Mouse (Mus musculus): ENCODE measurements around the gene Mas1. TPM values are rescaled to one million over a fixed set of nuclear protein-coding genes. Genes with fewer than 3 reads are reported as not detected.

Gene Mas1
- polyA plus RNA-seq, 1 experiment, result not detected

DNA sequence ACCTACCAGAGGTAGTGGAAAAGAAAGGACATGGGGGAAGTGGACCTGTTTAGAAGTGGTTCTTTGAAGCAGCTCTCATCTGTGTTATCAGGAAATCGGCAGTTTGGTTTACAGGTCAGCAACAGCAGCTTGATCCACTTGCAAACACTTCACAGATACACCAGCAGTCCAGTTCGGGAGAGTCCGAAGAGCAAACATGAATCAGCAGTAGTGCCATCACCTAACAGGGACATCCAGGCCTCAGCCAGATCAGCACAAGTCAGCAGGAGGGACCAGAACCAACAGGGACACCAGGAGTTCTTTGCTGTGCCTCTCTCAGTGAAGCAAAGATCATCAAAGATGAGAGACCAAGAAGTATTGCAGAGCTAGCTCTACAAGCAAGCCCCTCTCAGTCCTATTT is 53.4 kb downstream of the Mas1 start:
- Histone ChIP-seq H3K27ac (ENCODE audit: insufficient read depth, low read depth, low read length) (no peak overlapping the region), H3K4me1 (ENCODE audit: control insufficient read depth, insufficient read depth, low read length) (no peaks in the 10 kb centered on the region), H3K4me3 (ENCODE audit: insufficient read depth, low read depth, low read length) (no peak overlapping the region)
- no peak for TF ChIP-seq CTCF (IDR thresholded peaks at IDR 0.05; ENCODE audit: insufficient read depth, low read depth, low read length)
- no peak for TF ChIP-seq POLR2A (IDR thresholded peaks at IDR 0.05; ENCODE audit: insufficient read depth, low read depth, low read length)
- WGBS, result 96% methylated on average over 3 of the region's 3 CpGs

GRCm38 (mm10) chr17:12810973-12811303 is 57.0 kb downstream of the Mas1 start:
- TF ChIP-seq CTCF (IDR thresholded peaks at IDR 0.05; ENCODE audit: insufficient read depth, low read depth, low read length), result no peak
- no peak for TF ChIP-seq POLR2A (IDR thresholded peaks at IDR 0.05; ENCODE audit: insufficient read depth, low read depth, low read length)
- WGBS, result 100% methylated on average over 1 of the region's 1 CpGs
- Histone ChIP-seq H3K4me1 (ENCODE audit: control insufficient read depth, insufficient read depth, low read length) (no peaks in the 10 kb centered on the region), H3K27ac (ENCODE audit: insufficient read depth, low read depth, low read length) (no peak overlapping the region), H3K4me3 (ENCODE audit: insufficient read depth, low read depth, low read length) (no peak overlapping the region)

- WGBS, result 23% methylated on average over 14 of the region's 14 CpGs
- no peak overlapping the region for H3K27ac ChIP-seq (ENCODE audit: insufficient read depth, low read depth, low read length)
- TF ChIP-seq POLR2A (IDR thresholded peaks at IDR 0.05; ENCODE audit: insufficient read depth, low read depth, low read length) (no peak), CTCF (IDR thresholded peaks at IDR 0.05; ENCODE audit: insufficient read depth, low read depth, low read length) (no peak; the same call in 1 of the 2 replicates)
- H3K4me1 ChIP-seq (ENCODE audit: control insufficient read depth, insufficient read depth, low read length), result no peaks in the 10 kb centered on the region
- H3K4me3 ChIP-seq (ENCODE audit: insufficient read depth, low read depth, low read length), result no peak overlapping the region
Measured at GRCm38 (mm10) chr17:12810103-12810972, 57.6 kb downstream of the Mas1 start.

GRCm38 (mm10) chr17:12808851-12809250 is 59.1 kb downstream of the Mas1 start:
- 91% methylated on average over 6 of the region's 6 CpGs for WGBS
- Histone ChIP-seq H3K4me3 (ENCODE audit: insufficient read depth, low read depth, low read length) (no peak overlapping the region), H3K4me1 (ENCODE audit: control insufficient read depth, insufficient read depth, low read length) (no peaks in the 10 kb centered on the region), H3K27ac (ENCODE audit: insufficient read depth, low read depth, low read length) (no peak overlapping the region)
- TF ChIP-seq POLR2A (IDR thresholded peaks at IDR 0.05; ENCODE audit: insufficient read depth, low read depth, low read length) (no peak), CTCF (IDR thresholded peaks at IDR 0.05; ENCODE audit: insufficient read depth, low read depth, low read length) (no peak)

DNA sequence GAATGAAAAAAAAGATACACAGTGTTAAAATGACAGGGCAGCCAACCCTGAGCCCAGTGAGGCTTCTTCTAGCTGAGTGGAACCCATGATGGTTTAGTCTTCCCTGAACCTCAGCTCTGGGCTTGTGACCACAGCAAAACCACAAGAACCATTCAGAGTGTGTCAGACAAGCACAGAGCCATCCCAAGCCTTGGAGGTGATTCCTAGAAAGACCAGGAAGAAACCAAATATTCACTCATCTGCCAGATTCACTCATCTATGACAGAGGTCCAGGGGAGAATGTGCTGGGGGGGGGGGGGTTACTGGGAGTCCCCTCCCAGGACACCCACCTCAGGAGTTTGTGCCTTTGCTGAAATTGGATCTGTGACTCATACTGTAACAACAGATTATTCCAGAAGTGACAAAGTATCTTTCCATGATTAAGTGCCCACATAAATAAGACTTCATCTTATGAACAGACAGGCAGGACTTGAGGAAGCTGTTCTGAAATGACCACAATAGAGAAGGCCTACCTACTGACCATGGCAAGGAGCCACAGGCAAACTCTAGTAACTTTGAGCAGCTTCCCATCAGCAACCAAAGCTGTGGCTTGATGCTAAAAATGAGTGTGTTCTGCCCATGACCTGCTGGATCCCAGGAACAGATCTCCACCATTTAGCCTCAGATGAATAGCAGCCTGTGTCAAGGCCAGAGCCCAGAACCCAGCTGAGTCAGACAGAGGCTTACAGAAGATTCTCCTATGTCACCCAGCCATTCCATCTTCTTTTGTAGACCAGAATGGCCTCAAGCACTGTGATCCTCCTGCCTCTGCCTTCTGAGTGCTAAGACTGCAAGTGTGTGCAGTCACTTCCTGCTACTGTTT is 63.1 kb downstream of the Mas1 start:
- no peaks in the 10 kb centered on the region for H3K4me1 ChIP-seq (ENCODE audit: control insufficient read depth, insufficient read depth, low read length)
- no peak for TF ChIP-seq POLR2A (IDR thresholded peaks at IDR 0.05; ENCODE audit: insufficient read depth, low read depth, low read length)
- TF ChIP-seq CTCF (IDR thresholded peaks at IDR 0.05; ENCODE audit: insufficient read depth, low read depth, low read length), result no peak
- H3K27ac ChIP-seq (ENCODE audit: insufficient read depth, low read depth, low read length), result no peak overlapping the region
- H3K4me3 ChIP-seq (ENCODE audit: insufficient read depth, low read depth, low read length), result no peak overlapping the region

DNA sequence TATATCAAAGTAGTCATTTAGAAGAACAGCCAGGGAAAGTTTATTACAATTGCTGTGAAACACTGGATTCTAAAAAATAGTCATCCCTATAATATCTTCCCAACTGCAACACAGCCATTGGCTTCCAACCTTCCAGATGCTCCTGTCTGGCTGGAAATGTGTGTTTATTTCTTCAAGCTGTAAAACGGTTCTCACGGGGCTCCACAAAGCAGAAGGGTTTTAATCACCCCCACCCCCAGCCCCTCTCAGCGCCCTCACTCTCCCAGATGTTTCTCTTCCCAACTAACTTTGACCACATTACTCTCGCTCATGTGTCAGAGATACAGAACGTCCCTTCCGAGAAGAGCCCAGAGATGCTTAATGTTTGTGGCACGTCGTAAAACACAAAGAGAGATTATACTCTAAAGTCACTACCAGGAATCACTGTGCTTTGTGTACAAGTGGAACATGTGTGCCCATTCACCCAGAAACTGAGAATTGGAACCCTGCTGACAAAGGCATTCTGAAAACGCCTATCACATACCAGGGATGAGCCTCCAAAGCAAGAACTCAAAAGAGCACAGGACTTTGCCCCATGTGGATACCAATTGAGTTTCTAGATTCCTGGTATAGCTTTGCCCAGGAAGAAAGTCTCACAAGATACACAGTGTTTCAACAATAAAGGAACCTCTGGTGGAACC is 65.9 kb downstream of the Mas1 start:
- Histone ChIP-seq H3K4me1 (ENCODE audit: control insufficient read depth, insufficient read depth, low read length) (no peaks in the 10 kb centered on the region), H3K4me3 (ENCODE audit: insufficient read depth, low read depth, low read length) (no peak overlapping the region), H3K27ac (ENCODE audit: insufficient read depth, low read depth, low read length) (no peak overlapping the region)
- TF ChIP-seq CTCF (IDR thresholded peaks at IDR 0.05; ENCODE audit: insufficient read depth, low read depth, low read length), result no peak
- TF ChIP-seq POLR2A (IDR thresholded peaks at IDR 0.05; ENCODE audit: insufficient read depth, low read depth, low read length), result no peak
- 62% methylated on average over 9 of the region's 9 CpGs for WGBS

DNA sequence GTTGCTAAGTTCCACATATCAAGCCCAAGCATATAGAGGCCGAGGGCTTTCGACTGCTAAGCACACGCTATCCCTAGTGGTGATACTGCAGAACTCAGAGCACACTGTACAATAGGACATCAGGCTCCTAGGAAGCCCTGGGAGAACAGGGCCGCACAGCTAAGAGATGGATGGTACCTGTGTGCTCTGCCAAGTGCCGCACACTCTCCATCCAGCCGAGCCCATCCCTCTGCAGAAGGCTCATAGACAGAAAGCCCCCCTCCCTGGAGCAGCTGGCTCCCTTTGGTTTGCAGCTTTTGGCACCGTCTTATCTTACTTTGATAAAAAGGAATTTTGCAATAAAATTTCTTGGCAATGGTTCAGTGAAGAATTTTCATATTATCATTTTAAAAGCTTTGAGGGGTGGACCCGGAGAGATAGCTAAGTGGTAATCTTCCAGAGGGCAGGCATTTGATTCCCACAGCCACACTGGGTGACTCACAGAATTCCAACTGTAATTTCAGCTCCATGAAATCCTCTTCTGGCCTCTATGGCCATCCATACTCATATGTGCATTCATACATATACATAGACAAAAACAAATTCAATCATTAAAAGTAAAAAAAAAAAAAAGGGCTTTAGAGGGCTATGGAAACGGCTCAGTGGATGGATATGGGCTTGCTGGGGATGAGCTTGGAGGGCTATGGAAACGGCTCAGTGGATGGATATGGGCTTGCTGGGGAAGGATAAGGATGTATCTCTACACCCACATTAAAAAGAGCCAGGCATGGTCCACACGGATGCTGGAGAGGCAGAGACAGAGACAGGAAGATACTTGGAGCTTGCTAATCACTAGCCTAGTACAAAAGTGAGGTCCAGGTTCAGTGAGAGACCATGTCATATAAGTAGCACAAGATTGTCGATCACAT is 68.3 kb downstream of the Mas1 start:
- WGBS, result 84% methylated on average over 12 of the region's 12 CpGs
- TF ChIP-seq POLR2A (IDR thresholded peaks at IDR 0.05; ENCODE audit: insufficient read depth, low read depth, low read length) (no peak), CTCF (IDR thresholded peaks at IDR 0.05; ENCODE audit: insufficient read depth, low read depth, low read length) (no peak)
- no peak overlapping the region for H3K4me3 ChIP-seq (ENCODE audit: insufficient read depth, low read depth, low read length)
- H3K4me1 ChIP-seq (ENCODE audit: control insufficient read depth, insufficient read depth, low read length), result no peaks in the 10 kb centered on the region
- H3K27ac ChIP-seq (ENCODE audit: insufficient read depth, low read depth, low read length), result no peak overlapping the region

DNA sequence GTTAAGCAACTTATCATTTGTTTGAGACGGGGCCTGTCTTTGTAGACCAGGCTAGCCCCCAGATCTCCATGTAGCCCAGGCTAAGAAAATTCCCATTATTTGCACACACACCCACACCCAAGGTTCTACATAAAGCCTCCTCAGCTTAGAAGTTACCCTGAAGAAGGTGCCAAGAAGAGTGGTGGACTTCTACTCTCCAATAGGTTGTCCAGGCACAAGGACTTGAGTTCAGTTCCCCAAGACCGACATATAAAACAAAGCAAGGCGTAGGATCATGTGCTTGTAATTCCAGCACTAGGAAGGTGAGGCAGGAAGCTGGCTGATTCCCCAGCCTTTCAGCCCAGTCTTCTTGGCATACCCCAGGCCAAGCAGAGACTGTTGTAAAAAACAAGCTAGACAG is 69.4 kb downstream of the Mas1 start:
- peaks cover 3% of the 10 kb centered on the region; the same call in 1 of the 2 replicates for H3K4me1 ChIP-seq (ENCODE audit: control insufficient read depth, insufficient read depth, low read length)
- WGBS, result 91% methylated on average over 3 of the region's 3 CpGs
- H3K4me3 ChIP-seq (ENCODE audit: insufficient read depth, low read depth, low read length), result no peak overlapping the region
- TF ChIP-seq POLR2A (IDR thresholded peaks at IDR 0.05; ENCODE audit: insufficient read depth, low read depth, low read length), result no peak
- no peak overlapping the region for H3K27ac ChIP-seq (ENCODE audit: insufficient read depth, low read depth, low read length)
